Mouse (Mus musculus): ENCODE data around the gene Tent5d. TPM values are rescaled to one million over a fixed set of nuclear protein-coding genes. Genes with fewer than 3 reads are reported as not detected.

Tent5d gene
- 0.14 TPM in 1 of 2 replicates, not detected in the other for polyA plus RNA-seq (2014; fragmentation: Nextera tagmentation; extraction: Ambion mirVana)

DNA sequence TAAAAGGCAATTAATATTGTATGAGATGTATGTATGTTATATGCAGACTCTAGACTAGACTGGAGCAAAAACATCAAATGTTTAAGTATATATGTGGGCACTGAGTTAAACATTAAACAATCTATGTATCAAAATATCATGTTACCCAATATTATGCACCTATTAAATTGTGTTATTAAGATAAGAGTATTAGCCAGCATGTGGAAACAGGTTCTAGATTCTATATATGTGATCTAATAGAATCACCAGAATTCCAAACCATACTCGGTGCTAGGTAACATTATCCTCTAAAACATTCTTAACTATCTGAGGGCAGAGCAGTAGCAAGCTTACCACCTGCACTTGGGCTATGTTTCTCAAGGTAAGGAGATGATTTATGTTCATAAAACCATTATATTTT lies at the start of gene Tent5d:
Gene Tent5d, plus strand, starts transcription at position 301 of the 400 bp plus-strand sequence.
- DNase-seq (no peak), ATAC-seq (ENCODE audit: insufficient read depth) (no peak)
- 63% methylated on average over 1 of the region's 1 CpGs for WGBS
- H3K9me3 ChIP-seq (ENCODE audit: low read depth, low read length), result no peaks in the 10 kb centered on the region
- no peak within 1 kb of the TSS for H3K4me3 ChIP-seq (ENCODE audit: low read depth, low read length)
- H3K27me3 ChIP-seq (ENCODE audit: insufficient read depth, low read length), result no peaks in the 10 kb centered on the region
- no peaks in the 10 kb centered on the region for H3K4me1 ChIP-seq (ENCODE audit: insufficient read depth)
- H3K27ac ChIP-seq (ENCODE audit: low read depth), result no peak within 1 kb of the TSS
- H3K4me2 ChIP-seq, result no peak within 1 kb of the TSS
- no peak for TF ChIP-seq CTCF (IDR thresholded peaks at IDR 0.05; ENCODE audit: low read depth)
- no peak within 1 kb of the TSS for H3K9ac ChIP-seq
- 0 out of 2 replicates have a peak, but pooled peaks cover 3% of the 10 kb centered on the region for H3K36me3 ChIP-seq (ENCODE audit: insufficient read depth)

GRCm38 (mm10) chrX:107767896-107768295 lies 24.5 kb upstream of the Tent5d start:
- Histone ChIP-seq H3K27me3 (ENCODE audit: insufficient read depth, low read length) (no peaks in the 10 kb centered on the region), H3K4me1 (ENCODE audit: insufficient read depth) (no peaks in the 10 kb centered on the region), H3K4me2 (no peak overlapping the region), H3K36me3 (ENCODE audit: insufficient read depth) (no peaks in the 10 kb centered on the region), H3K4me3 (ENCODE audit: low read depth, low read length) (no peak overlapping the region), H3K9me3 (ENCODE audit: low read depth, low read length) (no peaks in the 10 kb centered on the region), H3K27ac (ENCODE audit: low read depth) (no peak overlapping the region), H3K9ac (no peak overlapping the region)
- ATAC-seq (ENCODE audit: insufficient read depth) (no peak), DNase-seq (peak; percentile 49)
- peak; percentile 29; the same call in 1 of the 2 replicates for TF ChIP-seq CTCF (IDR thresholded peaks at IDR 0.05; ENCODE audit: low read depth)
- WGBS, result 20% methylated on average over 3 of the region's 3 CpGs

DNA sequence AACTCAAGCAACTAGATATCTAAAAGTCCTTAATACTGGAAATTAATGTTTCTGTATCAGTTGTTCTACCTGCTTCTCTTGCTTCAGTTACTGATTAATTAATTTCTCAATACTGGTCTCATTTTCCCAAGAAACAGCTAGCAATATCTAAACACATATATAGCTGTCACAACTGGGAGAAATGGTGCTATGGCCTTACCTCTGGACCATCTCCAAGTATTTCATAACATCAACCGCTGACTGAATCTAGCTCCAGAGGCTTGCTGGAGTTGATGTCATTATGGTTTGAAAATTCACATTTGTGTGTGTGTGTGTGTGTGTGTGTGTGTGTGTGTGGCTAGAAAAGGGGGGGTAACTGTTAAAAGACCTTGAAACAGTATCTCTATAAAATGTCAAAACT lies 2.3 kb upstream of the Tent5d start:
- Histone ChIP-seq H3K4me3 (ENCODE audit: low read depth, low read length) (no peak overlapping the region), H3K4me1 (ENCODE audit: insufficient read depth) (no peaks in the 10 kb centered on the region), H3K4me2 (no peak overlapping the region), H3K9ac (no peak overlapping the region), H3K27me3 (ENCODE audit: insufficient read depth, low read length) (no peaks in the 10 kb centered on the region), H3K9me3 (ENCODE audit: low read depth, low read length) (no peaks in the 10 kb centered on the region), H3K36me3 (ENCODE audit: insufficient read depth) (0 out of 2 replicates have a peak, but pooled peaks cover 3% of the 10 kb centered on the region), H3K27ac (ENCODE audit: low read depth) (no peak overlapping the region)
- no peak for TF ChIP-seq CTCF (IDR thresholded peaks at IDR 0.05; ENCODE audit: low read depth)
- 58% methylated on average over 1 of the region's 1 CpGs for WGBS
- no peak for ATAC-seq (ENCODE audit: insufficient read depth)
- DNase-seq, result peak; percentile 1

DNA sequence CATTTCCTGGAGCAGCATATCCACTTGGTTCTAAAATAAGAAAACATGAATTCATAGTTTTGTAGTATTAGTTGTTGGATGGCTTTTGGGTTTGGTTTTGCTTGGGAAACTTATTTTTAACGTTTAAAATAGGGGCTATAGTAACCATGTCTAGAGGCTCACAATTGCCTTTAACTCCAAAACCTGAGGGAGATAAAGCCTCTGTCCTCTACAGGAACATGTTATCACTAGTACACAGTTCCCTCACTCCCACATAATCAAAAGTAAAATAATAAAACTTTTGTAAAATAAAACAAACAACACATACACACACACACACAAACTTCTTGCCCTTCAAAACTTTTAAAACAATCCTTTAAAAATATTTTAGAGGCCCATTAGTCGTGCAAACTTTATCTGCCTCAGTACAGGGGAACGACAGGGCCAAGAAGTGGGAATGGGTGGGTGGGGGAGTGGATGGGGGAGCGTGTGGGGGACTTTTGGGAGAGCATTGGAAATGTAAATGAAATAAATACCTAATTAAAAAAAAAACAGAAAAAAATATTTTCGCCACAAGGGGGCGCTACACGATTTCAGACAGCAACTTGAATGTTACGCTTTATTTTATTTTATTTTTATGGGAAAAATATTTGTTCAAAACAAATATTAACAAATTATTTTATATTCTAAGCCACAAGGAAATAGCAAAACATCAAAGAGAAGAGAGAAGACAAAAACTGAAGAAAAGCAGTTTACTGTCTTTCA lies 1.5 kb upstream of the Tent5d start:
- H3K4me1 ChIP-seq (ENCODE audit: insufficient read depth), result no peaks in the 10 kb centered on the region
- DNase-seq, result peak; percentile 62

GRCm38 (mm10) chrX:107795785-107796184 lies 3.4 kb downstream of the Tent5d start:
- Histone ChIP-seq H3K27me3 (ENCODE audit: insufficient read depth, low read length) (no peaks in the 10 kb centered on the region), H3K9ac (no peak overlapping the region), H3K9me3 (ENCODE audit: low read depth, low read length) (no peaks in the 10 kb centered on the region), H3K4me1 (ENCODE audit: insufficient read depth) (no peaks in the 10 kb centered on the region), H3K27ac (ENCODE audit: low read depth) (no peak overlapping the region), H3K4me2 (no peak overlapping the region), H3K4me3 (ENCODE audit: low read depth, low read length) (no peak overlapping the region), H3K36me3 (ENCODE audit: insufficient read depth) (0 out of 2 replicates have a peak, but pooled peaks cover 3% of the 10 kb centered on the region)
- DNase-seq (no peak), ATAC-seq (ENCODE audit: insufficient read depth) (no peak)
- 35% methylated on average over 1 of the region's 1 CpGs for WGBS
- TF ChIP-seq CTCF (IDR thresholded peaks at IDR 0.05; ENCODE audit: low read depth), result no peak

More for the DNA sequence above, 1.5 kb upstream of the Tent5d start:
- ATAC-seq (ENCODE audit: insufficient read depth), result no peak
- no peak overlapping the region for H3K27ac ChIP-seq (ENCODE audit: low read depth)
- 0 out of 2 replicates have a peak, but pooled peaks cover 3% of the 10 kb centered on the region for H3K36me3 ChIP-seq (ENCODE audit: insufficient read depth)
- H3K27me3 ChIP-seq (ENCODE audit: insufficient read depth, low read length), result no peaks in the 10 kb centered on the region
- H3K9ac ChIP-seq, result no peak overlapping the region
- no peak overlapping the region for H3K4me3 ChIP-seq (ENCODE audit: low read depth, low read length)
- H3K9me3 ChIP-seq (ENCODE audit: low read depth, low read length), result no peaks in the 10 kb centered on the region
- no peak for TF ChIP-seq CTCF (IDR thresholded peaks at IDR 0.05; ENCODE audit: low read depth)
- H3K4me2 ChIP-seq, result no peak overlapping the region
- WGBS, result 25% methylated on average over 8 of the region's 8 CpGs

DNA sequence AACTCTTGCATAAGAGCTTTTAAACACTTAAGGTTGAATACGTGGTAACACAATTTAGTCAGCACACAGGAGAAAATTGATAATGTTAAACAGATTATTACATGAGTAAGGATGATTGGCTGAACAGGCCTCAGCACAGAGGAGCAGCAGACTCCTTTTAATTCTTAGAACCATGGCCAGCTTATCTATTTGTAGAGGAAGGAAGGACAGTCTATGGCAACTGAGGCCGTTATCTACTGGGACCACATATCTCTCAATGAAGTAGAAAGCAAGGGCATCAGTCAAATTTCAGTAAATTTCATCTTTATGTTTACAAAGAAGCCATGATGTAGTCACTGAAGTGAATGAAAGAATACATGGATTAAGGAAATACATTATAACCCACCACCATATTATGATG lies 4.5 kb downstream of the Tent5d start:
- Histone ChIP-seq H3K9ac (no peak overlapping the region), H3K9me3 (ENCODE audit: low read depth, low read length) (no peaks in the 10 kb centered on the region), H3K36me3 (ENCODE audit: insufficient read depth) (0 out of 2 replicates have a peak, but pooled peaks cover 3% of the 10 kb centered on the region), H3K27me3 (ENCODE audit: insufficient read depth, low read length) (no peaks in the 10 kb centered on the region), H3K4me2 (no peak overlapping the region), H3K27ac (ENCODE audit: low read depth) (no peak overlapping the region), H3K4me3 (ENCODE audit: low read depth, low read length) (no peak overlapping the region), H3K4me1 (ENCODE audit: insufficient read depth) (no peaks in the 10 kb centered on the region)
- DNase-seq (no peak), ATAC-seq (ENCODE audit: insufficient read depth) (no peak)
- no peak for TF ChIP-seq CTCF (IDR thresholded peaks at IDR 0.05; ENCODE audit: low read depth)
- WGBS, result 85% methylated on average over 2 of the region's 2 CpGs

GRCm38 (mm10) chrX:107812120-107812519 lies 19.7 kb downstream of the Tent5d start:
- TF ChIP-seq CTCF (IDR thresholded peaks at IDR 0.05; ENCODE audit: low read depth), result no peak
- Histone ChIP-seq H3K27ac (ENCODE audit: low read depth) (no peak overlapping the region), H3K4me3 (ENCODE audit: low read depth, low read length) (no peak overlapping the region), H3K4me1 (ENCODE audit: insufficient read depth) (no peaks in the 10 kb centered on the region), H3K9me3 (ENCODE audit: low read depth, low read length) (no peaks in the 10 kb centered on the region), H3K36me3 (ENCODE audit: insufficient read depth) (no peaks in the 10 kb centered on the region), H3K4me2 (no peak overlapping the region), H3K27me3 (ENCODE audit: insufficient read depth, low read length) (no peaks in the 10 kb centered on the region), H3K9ac (no peak overlapping the region)
- ATAC-seq (ENCODE audit: insufficient read depth) (no peak), DNase-seq (no peak)
